Mouse (Mus musculus): ENCODE measurements around the gene Ppox.
"Not testable (repeated sequence)": the region's sequence is repeated elsewhere in the genome, so short reads cannot be mapped to it uniquely, and the experiment has no call there.

The Ppox gene

DNA sequence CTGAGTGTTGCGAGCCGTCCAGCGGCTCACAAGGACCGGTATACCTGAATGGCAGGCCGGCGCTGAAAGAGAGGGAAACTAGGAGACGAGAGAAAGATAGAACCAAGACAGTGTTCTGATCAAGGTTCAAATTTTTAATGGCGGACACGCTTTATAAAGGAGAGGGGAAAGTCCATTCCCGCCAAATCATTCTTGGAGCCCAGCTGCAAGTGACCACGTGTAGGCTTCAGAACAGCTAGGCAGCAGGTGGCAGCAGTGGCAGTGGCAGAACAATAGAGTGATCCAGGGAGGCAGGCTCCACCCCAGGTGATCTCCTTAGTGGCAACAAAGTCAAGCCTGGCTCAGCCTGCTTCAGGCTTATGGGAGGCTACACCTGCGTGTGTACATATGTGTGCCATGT lies 39.0 kb downstream of the Ppox start:
- DNase-seq: not testable (repeated sequence)

DNA sequence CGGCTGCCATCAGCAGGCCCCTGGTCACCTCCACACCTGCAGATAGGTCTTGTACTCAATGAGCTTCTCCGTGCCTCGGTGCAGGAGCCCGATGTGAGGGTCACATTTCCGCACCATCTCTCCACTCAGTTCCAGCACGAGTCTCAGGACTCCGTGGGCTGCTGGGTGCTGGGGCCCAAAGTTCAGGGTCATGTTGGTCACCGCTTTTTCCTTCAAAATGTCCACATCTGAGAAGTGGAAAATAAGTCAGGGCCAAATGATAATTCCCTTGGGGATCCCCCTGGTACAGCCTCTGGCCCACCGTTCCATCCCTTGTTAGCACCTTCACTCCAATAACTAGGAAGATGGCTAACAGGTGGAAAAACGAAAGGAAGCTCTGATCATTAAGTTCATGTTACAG lies 40.1 kb downstream of the Ppox start:
- no peak for DNase-seq

DNA sequence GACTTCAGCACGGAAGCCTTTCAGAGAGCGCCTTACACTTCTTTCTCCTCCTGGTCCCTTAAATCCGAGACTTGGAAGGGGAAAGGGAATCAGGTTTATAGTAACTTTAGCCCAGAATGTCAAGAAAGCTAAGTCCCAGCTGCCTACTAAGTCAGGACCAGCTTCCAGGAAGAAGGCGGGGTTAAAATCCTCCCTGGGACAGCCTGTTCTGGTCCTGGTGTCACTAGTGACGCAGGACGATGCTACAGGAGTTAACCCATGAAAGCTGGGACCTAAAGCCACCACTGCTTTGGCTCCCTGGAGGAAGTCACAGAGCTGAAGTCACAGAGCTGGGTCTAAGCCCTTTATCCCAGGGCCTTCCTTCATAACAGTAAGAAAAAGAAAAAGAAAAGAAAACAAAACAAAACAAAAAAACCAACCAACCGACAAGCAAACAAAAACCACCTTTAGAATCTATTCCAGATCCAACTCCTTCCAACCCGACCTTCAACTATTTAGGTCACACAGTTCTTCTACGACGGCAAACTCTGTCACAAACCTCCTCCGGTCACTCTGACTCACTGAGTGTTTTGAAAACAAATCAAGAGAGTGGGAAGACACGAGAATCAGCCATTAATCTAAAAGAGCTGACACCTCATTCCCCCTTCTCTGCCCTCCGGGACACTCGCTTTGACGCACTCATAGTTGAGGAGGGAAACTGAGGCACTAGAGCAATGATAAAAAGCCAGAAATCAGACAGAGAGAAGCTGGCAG lies 40.8 kb downstream of the Ppox start:
- no peak for DNase-seq

DNA sequence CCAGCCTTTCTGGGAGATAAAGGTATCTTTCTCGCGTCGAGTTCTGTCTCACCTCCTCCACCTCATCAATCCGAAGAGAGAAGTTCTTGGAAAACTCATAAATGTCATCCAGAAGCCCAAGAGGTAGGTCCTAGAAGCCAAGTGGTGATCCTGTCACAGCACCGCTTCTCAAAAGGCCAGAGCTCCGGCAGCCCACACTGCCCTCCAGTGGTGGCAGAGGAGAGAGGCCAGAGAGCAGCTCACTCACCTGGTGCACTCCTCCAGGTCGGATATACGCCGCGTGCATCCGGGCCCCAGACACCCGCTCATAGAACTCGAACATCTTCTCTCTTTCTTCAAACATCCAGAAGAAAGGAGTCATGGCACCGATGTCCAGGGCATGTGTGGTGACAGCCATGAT lies 42.5 kb downstream of the Ppox start:
- no peak for DNase-seq

DNA sequence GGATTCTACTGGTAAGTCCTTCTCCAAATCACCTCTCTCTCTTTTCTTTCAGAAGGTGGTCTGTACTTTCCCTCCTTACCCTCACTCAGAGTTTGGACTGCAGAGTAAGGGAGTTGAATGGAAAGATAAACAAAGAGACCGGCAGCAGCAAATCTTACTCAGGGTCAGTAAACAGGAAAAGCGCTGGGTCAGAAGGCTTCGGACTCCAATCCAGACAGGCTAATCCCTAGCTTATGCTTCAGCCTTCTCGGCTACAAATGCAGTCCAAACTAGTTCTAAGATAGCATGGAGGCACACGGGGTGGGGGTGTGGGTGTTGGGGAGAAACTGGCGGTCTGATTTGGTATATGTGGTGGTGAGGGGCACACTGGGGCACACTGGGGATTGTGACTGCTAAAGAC lies 43.5 kb downstream of the Ppox start:
- DNase-seq: no peak

DNA sequence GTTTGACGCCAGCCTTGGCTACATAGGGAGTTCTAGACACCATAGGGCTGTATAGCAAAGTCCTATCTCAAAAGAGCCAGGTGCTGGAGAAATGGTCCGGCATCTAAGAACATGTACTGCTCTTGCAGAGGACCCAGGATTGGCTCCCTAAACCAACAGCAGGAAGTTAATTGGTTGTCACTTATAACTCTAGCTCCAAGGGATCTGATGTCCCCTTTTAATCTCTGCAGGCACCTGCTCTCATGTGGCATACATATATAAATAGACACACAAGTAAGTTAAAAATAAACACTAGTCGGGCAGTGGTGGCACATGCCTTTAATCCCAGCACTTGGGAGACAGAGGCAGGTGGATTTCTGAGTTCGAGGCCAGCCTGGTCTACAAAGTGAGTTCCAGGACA lies 45.2 kb downstream of the Ppox start:
- no peak for DNase-seq

DNA sequence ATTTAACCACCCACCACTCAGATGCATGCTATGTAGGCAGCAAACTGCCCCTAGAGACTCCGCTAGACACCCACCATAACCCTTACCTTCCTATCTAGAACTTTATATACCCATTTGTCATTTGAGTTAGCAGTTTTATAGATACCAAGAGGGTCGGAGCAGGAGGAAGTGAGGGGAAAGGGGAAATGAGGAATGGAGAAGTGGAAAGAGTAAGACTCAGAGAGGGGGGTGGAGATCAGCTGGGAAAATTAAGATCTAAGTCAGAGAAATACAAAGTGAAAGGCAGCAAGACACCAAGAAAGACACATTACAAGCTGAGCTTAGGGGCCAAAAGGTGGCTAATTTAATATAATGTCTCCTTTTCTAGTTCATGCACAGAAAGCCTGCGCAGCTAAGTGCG lies 46.4 kb downstream of the Ppox start:
- no peak for DNase-seq

DNA sequence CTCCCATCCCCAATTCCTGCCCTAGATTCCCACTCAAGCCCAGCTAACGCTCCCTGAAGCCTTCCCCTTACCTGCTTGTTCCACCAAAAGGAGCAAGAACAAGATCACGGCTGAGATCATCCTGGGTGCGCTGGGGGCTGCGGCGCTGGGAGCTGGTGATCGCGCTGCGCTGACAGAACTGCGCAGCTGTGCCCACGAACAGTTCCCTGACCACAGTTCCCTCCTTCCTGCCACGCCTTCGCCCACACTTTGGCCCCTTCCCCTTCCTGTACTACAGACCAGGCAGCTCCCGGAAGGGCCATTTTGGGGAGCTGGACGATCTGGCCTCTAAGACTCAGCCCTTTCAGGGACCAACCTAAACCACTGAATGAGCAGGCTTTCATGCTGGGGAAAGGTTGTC lies 46.9 kb downstream of the Ppox start, which contains the start of gene Fcer1g:
Fcer1g (minus strand) TSS at position 240 of the 400 bp plus-strand sequence.
- DNase-seq: no peak

DNA sequence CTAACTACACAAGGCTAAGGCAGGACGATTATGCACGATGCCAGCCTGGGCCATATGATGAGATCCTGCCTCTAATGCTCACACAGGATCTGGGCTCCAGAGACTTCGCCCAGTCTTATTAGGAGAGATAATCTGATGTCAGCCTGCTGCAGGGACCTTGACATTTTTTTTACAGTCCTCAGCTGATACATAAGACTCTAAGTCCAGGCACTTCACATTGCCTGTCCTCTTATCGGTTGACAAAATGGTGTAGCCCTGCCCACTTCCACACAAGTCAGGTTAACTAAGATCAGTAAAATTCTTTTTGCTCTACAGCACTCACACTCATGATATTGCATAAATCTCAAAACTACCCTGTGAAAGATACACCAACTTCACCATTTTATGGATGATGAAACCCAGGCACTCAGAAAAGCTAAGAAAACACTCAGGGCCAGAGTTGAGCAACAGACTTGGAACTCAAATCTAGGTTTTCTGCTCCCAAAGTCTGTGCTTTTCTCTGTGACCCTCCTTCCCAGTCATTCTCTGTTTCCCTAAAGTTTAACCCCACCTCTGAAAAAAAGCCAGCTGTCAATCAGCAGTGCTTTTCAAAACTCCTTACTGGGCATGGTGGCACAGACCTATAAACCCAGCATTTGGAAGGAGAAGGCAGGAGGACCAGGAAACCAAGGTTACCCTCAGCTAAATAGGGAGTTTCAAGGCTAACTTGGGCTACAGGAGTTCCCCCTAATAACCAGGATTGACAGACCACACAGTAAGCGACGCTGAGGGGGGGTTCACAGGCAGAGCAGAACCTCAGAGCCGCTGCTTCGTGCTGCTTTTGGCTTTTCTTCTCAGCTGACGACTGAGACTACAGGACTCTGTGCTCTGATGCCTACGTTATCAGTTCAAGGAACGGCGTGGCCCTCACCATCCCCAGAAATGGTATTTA lies 47.9 kb downstream of the Ppox start:
- DNase-seq: no peak

DNA sequence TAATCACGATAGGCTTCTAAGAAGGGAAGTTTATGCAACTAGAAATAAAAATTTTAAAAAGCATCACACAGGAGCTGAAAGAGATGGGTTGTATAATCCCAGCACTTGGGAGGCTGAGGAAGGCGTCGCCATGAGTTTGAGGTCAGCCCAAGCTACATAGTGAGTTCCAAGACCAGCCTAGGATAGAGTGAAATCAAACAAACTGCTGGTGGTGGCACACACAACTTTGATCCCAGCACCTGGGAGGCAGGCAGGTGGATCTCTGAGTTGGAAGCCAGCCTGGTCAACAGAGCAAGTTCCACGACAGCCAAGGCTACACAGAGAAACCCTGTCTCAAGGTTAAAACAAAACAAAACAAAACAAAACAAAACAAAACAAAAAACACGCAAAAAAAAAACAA lies 48.6 kb downstream of the Ppox start:
- no peak for DNase-seq

DNA sequence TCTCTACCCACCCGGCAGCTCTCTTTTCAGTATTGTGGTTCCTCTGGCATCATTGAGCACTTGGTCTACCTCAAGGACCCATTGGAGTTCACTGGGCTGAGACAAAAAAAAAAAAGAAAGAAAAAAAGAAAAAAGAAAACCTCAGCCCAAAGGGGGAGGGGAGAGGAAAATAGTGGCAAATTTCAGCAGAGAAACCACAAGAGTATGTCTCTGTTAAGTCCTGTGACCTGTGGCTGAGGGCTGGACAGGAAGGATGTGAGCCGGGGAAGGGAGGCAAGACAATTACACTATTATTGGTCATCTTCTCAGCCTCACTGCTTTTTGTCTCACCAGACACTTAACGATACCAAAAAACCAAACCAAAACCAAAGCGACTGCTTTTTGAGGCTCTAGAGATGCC lies 49.1 kb downstream of the Ppox start:
- DNase-seq: no peak

DNA sequence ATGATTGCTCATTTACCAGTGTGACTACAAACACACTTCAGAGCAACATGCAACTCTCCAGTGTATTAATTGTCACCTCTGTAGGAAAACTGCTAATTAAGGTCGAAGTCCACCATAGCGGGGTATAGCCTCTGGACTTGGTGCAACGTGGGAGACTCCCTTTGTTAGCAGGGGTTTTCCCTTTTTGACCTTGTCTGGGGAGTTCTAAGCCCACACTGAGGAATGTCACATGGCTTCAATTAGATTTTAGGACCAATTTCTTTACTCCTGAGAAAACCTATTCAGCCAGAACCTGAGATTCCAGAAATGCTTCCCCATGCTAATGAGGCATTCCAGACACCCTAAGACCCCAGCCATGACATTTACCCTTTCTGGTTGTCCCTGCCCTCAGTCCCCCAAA lies 50.8 kb downstream of the Ppox start:
- DNase-seq: no peak

DNA sequence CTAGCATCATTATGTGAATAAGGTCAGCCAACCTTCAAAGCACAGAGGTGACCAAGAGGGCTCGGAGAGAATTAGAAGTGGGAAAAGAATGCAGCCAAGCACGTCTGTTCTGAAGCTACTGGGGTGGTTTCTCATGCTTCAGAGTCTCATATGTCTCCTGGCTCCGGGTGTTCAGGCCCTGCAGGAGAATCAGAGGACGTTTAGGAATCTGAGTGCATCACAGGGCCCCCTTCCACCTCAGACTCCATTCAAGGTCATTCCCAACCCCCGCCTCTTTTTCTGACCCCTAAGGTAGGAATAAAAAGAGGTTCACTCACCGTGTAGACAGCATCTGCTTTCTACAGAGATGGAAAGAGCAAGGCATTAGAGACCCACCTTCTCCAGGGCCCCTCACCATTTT lies 51.2 kb downstream of the Ppox start:
- DNase-seq: no peak

DNA sequence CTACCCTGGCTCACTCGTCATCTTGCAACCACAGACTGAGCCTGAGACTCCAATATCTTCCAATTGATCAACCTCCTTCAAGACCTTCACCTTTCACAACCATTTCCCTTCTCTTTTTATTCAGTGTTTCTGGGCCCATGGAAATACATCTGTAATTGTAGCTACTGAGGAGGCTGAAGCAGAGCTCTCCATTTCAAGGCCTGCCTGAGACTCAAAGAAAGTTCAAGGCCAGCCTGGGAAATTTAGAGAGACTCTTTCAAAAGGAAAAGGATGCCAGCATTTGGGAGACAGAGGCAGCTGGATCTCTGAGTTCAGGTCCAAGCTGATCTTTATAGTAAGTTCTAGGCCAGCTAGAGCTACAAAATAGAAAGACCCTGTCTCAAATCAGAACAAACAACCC lies 53.1 kb downstream of the Ppox start:
- DNase-seq: no peak

DNA sequence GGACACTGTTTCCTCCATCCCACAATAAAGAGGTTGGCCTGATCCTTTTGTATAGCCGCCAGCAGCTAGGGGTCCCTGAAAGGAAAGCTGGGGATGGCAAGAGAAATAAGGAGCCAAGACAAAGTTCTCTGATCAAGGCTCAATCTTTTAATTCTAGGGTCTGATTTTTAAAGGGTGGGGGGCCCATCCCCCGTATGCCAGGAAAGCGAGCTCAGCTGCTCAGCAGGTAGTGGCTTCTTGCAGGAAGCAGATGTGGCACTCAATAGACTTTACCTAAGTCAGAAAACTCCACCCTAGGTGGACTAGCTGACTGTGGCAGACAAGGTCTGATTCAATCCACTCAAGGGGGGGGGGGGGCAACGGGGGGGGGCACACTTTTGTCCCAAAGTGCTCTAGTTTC lies 54.2 kb downstream of the Ppox start:
- DNase-seq: no peak

All from right cerebral cortex, postnatal 25 days (tissue).